Mouse (Mus musculus) MEL (cell line): ENCODE data around the gene Ahcyl2.

ENCODE experiments used
- CTCF ChIP-seq, 3 experiments: IDR thresholded peaks in 2 of 3; conservative IDR thresholded peaks in 1 of 3; 2 replicates each; pipeline ENCODE4 v1.5.1; 2011 to 2012; ENCODE audit warnings: low read length in 3 of 3, low read depth in 2 of 3, mild to moderate bottlenecking in 2 of 3, improper control_type of control experiment in 1 of 3, inconsistent platforms in 1 of 3, mixed read lengths in 1 of 3, moderate library complexity in 1 of 3; ENCODE audit not compliant: control insufficient read depth in 1 of 3, insufficient read depth in 1 of 3, poor library complexity in 1 of 3, severe bottlenecking in 1 of 3
- ELF1 ChIP-seq: IDR thresholded peaks from 2 replicates; pipeline ENCODE4 v1.6.1; 2014; ENCODE audit warnings: low read depth, mild to moderate bottlenecking, inconsistent platforms, low read length, improper control_type of control experiment, moderate library complexity
- EP300 ChIP-seq, 2 experiments: IDR thresholded peaks; 2 replicates each; pipeline ENCODE4 v1.6.1; 2011; ENCODE audit warnings: improper control_type of control experiment in 2 of 2, low read length in 2 of 2, low read depth in 1 of 2, mild to moderate bottlenecking in 1 of 2
- POLR2A ChIP-seq, 2 experiments: IDR thresholded peaks; 2 replicates each; pipeline ENCODE4 v1.6.1; 2011 to 2012; ENCODE audit warnings: low read length in 2 of 2, mild to moderate bottlenecking in 2 of 2, control low read depth in 1 of 2, improper control_type of control experiment in 1 of 2, low read depth in 1 of 2, moderate library complexity in 1 of 2; ENCODE audit not compliant: control insufficient read depth in 1 of 2, insufficient read depth in 1 of 2, poor library complexity in 1 of 2
- TCF12 ChIP-seq: IDR thresholded peaks from 2 replicates; pipeline ENCODE4 v1.6.1; 2014; ENCODE audit warnings: low read depth, mild to moderate bottlenecking, inconsistent platforms, low read length, improper control_type of control experiment, moderate library complexity

GRCm38 (mm10) chr6:29903343-29903914, 135.6 kb downstream of the Ahcyl2 start:
- TF ChIP-seq POLR2A (IDR thresholded peaks at IDR 0.05; ENCODE audit: control insufficient read depth in 1 of 2, insufficient read depth in 1 of 2, low read depth in 1 of 2, low read length in 2 of 2, poor library complexity in 1 of 2) (no peak), ELF1 (no peak), EP300 (IDR thresholded peaks at IDR 0.05; ENCODE audit: low read depth in 1 of 2, low read length in 2 of 2) (no peak), TCF12 (no peak), CTCF (IDR thresholded peaks at IDR 0.05 in 2 of 3, conservative IDR thresholded peaks at IDR 0.05 in 1 of 3; ENCODE audit: control insufficient read depth in 1 of 3, insufficient read depth in 1 of 3, low read depth in 2 of 3, low read length in 3 of 3, poor library complexity in 1 of 3, severe bottlenecking in 1 of 3) (no peak)
